Mouse (Mus musculus): ENCODE measurements around the gene Abcd4. TPM values are rescaled to one million over a fixed set of nuclear protein-coding genes. Genes with fewer than 3 reads are reported as not detected.

Gene Abcd4
- polyA plus RNA-seq (2015; fragmentation: Nextera tagmentation; extraction: Ambion mirVana) = 16.5 and 20.8 TPM in 2 replicates

DNA sequence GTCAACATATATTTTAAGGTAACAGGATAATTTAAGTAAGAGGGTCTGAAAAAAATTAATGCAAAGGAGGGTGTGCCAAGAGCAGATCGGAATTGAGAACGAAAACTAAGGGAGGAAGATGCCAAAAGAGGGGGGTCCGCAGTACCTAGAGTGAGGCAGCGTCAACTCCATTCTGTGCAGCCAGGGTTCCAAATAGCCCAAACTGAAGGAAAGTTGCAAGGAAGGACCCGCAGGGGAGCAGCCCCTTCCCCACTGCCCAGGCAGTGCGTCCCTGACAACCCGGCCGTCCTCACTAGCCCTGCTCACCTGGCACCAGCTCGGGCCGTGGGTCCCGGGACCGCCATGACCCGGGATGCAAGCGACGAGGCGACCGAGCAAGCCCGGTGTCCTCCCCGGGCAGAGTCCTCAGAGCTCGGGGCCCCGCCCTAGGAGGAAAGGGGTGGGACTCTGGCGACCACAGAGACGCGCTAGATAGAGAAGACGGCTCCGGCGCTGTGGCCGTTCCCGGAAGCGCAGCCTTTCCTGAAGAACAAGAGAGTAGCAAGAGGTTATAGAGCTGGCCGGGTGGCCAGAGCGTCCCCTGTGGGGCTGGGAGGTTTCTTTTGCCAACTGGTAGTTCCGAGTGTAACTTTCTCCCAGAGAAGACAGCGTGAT is at the start of gene Abcd4:
Gene Abcd4, minus strand, starts transcription at position 437 of the 654 bp plus-strand sequence.
- Histone ChIP-seq H3K9me3 (no peaks in the 10 kb centered on the region), H3K27ac (peak within 1 kb of the TSS; percentile 52), H3K4me1 (replicated peaks) (0 out of 2 replicates have a peak, but pooled peaks cover 5% of the 10 kb centered on the region), H3K27me3 (replicated peaks) (no peaks in the 10 kb centered on the region), H3K36me3 (no peaks in the 10 kb centered on the region), H3K9ac (peak within 1 kb of the TSS; percentile 93), H3K4me3 (replicated peaks) (peak within 1 kb of the TSS; percentile 82), H3K4me2 (replicated peaks) (peak within 1 kb of the TSS; percentile 72)
- peak; percentile 98 for ATAC-seq
- whole genome bisulfite sequencing = under 1% methylated on average over 34 of the region's 34 CpGs

DNA sequence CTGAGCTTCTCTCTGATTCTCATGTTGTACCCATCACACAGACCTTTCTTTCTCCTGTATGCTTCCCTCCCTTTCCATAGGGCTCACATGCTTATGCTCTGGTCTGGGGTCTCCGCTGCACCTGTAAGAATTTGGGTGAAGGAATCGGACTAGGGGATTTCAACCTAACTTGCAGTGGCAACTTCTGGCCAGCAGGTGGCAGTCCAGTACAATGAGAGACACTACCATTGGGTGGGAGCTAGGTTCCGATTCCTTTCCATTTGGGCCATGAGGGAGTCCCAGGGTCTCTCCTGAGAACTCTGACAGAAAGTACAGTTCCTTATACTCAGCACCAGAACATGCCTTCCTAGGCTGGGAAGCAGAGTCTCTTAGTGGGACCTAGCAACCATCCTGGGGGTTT is 36.7 kb upstream of the Abcd4 start:
- Histone ChIP-seq H3K9me3 (no peaks in the 10 kb centered on the region), H3K27me3 (replicated peaks) (no peaks in the 10 kb centered on the region), H3K27ac (no peak overlapping the region), H3K4me2 (replicated peaks) (no peak overlapping the region), H3K9ac (no peak overlapping the region), H3K4me1 (replicated peaks) (no peaks in the 10 kb centered on the region), H3K4me3 (replicated peaks) (no peak overlapping the region), H3K36me3 (no peaks in the 10 kb centered on the region)
- no peak for ATAC-seq
- WGBS = 13% methylated on average over 3 of the region's 3 CpGs

DNA sequence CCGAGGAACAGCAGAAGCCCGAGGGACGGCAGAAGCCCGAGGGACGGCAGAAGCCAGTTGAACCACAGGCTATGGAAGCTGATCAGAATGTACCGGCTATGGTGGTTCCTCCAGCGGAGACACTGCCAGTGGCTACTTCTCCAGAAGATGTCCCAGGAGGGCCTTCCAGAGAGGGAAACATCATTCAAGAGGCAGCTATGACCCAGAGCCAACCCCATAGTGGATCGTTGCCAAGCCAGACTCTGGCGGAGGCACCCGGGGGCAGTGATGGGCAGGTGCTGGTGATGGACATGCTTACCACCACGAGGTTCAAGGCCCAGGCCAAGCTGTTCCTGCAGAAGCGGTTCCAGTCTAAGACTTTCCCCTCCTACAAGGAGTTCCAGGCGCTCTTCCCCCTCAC is 33.0 kb upstream of the Abcd4 start:
- Histone ChIP-seq H3K9me3 (no peaks in the 10 kb centered on the region), H3K9ac (no peak overlapping the region), H3K4me2 (replicated peaks) (no peak overlapping the region), H3K27me3 (replicated peaks) (no peaks in the 10 kb centered on the region), H3K36me3 (no peaks in the 10 kb centered on the region), H3K27ac (no peak overlapping the region), H3K4me1 (replicated peaks) (no peaks in the 10 kb centered on the region), H3K4me3 (replicated peaks) (no peak overlapping the region)
- WGBS = 84% methylated on average over 13 of the region's 13 CpGs
- no peak for ATAC-seq

DNA sequence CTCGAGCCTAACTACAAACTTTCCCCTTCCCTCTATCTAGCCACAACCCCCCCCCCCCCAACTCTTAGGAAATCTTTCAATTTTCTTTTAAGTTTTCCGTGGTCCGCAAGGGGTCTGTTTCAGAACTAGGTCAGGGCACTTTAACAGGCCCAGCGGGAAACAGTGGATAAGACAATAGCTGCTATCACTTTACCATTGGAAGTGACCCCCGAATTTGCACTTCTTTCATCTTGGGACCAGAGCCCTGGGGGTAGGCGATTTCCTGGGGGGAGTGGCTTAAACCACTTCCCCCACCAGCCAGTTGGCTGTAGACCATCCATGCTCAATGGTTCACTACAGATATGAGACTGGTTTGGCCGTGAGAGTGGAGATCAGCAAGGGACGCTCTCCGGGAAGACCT is 23.4 kb upstream of the Abcd4 start, which contains the start of gene Vrtn:
Gene Vrtn, plus strand, starts transcription at position 366 of the 400 bp plus-strand sequence.
- Histone ChIP-seq H3K36me3 (no peaks in the 10 kb centered on the region), H3K9me3 (no peaks in the 10 kb centered on the region), H3K9ac (no peak within 1 kb of the TSS), H3K4me1 (replicated peaks) (no peaks in the 10 kb centered on the region), H3K27ac (no peak within 1 kb of the TSS), H3K4me2 (replicated peaks) (no peak within 1 kb of the TSS), H3K4me3 (replicated peaks) (no peak within 1 kb of the TSS), H3K27me3 (replicated peaks) (peaks cover 41% of the 10 kb centered on the region)
- no peak for ATAC-seq
- 10% methylated on average over 9 of the region's 9 CpGs for WGBS

DNA sequence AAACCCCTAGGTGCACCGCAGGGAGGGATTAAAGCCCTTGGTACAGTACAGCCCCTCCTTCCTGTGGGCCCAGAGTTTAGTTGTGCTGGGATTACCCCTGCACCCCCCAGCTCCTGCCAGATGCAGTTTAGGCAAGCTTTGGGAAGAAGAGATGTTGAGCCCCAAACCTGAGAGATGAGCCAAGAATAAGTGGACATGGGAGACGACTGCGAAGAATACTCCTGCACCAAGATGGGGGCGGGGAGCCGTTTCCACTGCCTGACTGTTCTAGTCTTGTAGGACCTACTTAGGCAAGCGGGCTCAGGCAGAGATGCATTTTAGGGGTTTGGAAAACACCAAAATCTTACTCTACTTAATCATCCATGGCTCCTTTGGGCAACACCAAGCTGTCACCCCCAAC is 23.0 kb upstream of the Abcd4 start:
- no peaks in the 10 kb centered on the region for H3K36me3 ChIP-seq
- H3K4me3 ChIP-seq (replicated peaks) = no peak overlapping the region
- H3K9ac ChIP-seq = no peak overlapping the region
- WGBS = 13% methylated on average over 5 of the region's 6 CpGs
- H3K27ac ChIP-seq = no peak overlapping the region
- H3K9me3 ChIP-seq = no peaks in the 10 kb centered on the region
- H3K4me1 ChIP-seq (replicated peaks) = no peaks in the 10 kb centered on the region
- no peak overlapping the region for H3K4me2 ChIP-seq (replicated peaks)
- no peak for ATAC-seq
- H3K27me3 ChIP-seq (replicated peaks) = peaks cover 41% of the 10 kb centered on the region

DNA sequence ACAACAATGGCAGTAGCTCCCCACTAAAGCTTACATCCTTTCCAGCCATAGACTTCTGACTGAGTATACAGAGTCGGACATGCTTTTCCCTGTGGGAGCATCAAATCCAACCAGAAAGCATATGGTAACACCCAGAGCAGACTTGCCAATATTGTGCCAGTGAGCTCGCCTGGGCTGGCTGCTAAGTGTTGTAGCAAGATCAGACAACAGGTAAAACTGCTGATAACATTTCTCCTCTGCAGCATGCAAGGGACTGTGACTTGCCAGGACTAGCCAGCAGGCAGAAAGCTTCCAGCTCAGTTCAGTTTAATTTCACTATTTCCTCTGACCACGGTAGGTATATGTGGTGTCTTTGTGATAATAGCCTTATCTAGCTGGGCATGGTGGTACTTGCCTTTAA is 14.7 kb upstream of the Abcd4 start:
- H3K27me3 ChIP-seq (replicated peaks) = no peaks in the 10 kb centered on the region
- no peak for ATAC-seq
- H3K4me1 ChIP-seq (replicated peaks) = no peaks in the 10 kb centered on the region
- H3K4me2 ChIP-seq (replicated peaks) = no peak overlapping the region
- no peaks in the 10 kb centered on the region for H3K9me3 ChIP-seq
- 62% methylated on average over 3 of the region's 3 CpGs for WGBS
- H3K4me3 ChIP-seq (replicated peaks) = no peak overlapping the region
- H3K9ac ChIP-seq = no peak overlapping the region
- H3K36me3 ChIP-seq = no peaks in the 10 kb centered on the region
- no peak overlapping the region for H3K27ac ChIP-seq

DNA sequence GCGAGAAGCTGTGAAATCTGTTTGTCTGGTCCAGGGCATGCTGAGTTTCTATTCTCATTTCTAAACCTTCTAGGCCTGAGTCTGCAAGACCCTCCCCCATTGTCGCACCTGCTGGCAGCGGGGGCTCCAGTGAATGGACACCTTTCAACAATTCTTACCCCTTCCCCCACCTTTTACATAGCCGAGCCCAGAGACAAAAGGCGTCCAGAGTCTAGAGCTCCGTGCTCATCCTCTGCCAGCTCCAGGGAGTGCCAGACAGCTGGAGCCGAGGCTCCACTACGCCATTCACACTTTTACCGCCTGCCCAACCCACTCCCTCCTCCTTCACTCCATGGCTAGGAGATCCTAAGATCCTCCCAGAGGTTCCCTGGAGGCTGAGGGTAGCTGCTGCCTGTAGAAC is 7.9 kb upstream of the Abcd4 start:
- H3K4me3 ChIP-seq (replicated peaks) = no peak overlapping the region
- H3K9me3 ChIP-seq = no peaks in the 10 kb centered on the region
- H3K27ac ChIP-seq = no peak overlapping the region
- H3K4me2 ChIP-seq (replicated peaks) = no peak overlapping the region; the same call in 1 of the 2 replicates
- ATAC-seq = no peak
- WGBS = 9% methylated on average over 9 of the region's 9 CpGs
- 0 out of 2 replicates have a peak, but pooled peaks cover 2% of the 10 kb centered on the region for H3K4me1 ChIP-seq (replicated peaks)
- no peaks in the 10 kb centered on the region for H3K36me3 ChIP-seq
- peaks cover 10% of the 10 kb centered on the region for H3K27me3 ChIP-seq (replicated peaks)
- H3K9ac ChIP-seq = no peak overlapping the region

DNA sequence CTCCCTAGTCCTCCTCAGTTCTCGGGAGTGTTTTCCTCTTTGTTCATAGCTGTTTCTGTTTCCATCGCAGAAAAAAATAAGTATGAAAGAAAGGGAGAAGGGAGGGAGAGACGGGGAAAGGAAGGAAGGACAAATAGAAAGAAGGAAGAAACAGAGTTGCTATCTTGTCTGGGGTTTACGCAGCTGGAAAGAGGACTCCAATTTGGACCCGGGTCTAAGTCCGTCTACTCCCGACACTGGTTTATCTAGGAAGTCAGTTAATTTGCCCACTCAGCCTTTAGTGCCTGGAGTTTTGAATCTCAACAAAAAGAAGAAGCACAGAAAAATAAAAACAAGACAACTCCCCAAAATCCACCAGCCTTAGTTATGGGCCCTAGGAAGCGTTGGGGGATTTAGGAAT is 7.4 kb upstream of the Abcd4 start:
- H3K4me2 ChIP-seq (replicated peaks) = no peak overlapping the region
- WGBS = 24% methylated on average over 8 of the region's 8 CpGs

DNA sequence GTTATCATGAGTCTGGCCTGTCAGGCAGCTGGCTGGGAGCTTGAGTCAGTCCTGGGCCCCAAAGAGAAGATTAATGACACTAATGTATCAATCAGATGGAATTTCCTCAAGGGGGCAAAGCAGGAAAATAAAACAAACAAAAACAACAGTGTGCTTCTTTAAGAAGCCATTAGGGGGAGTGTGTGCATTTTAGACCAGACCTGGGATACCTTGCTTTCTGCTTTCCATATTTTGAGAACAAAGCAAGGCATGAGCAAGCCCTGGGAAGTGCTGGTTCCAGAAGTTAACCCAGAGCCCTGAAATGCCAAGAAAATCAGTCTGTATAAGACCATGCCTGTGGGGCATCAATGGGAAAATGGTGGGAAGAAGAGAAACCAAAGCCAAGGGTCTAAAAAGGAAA is 3.8 kb upstream of the Abcd4 start:
- H3K36me3 ChIP-seq = no peaks in the 10 kb centered on the region
- H3K27me3 ChIP-seq (replicated peaks) = peaks cover 10% of the 10 kb centered on the region
- 0 out of 2 replicates have a peak, but pooled peaks cover 2% of the 10 kb centered on the region for H3K4me1 ChIP-seq (replicated peaks)
- no peak overlapping the region for H3K9ac ChIP-seq
- no peak overlapping the region for H3K27ac ChIP-seq
- no peaks in the 10 kb centered on the region for H3K9me3 ChIP-seq
- H3K4me2 ChIP-seq (replicated peaks) = no peak overlapping the region
- ATAC-seq = no peak
- H3K4me3 ChIP-seq (replicated peaks) = no peak overlapping the region

More for the DNA sequence above, 7.4 kb upstream of the Abcd4 start:
- H3K27me3 ChIP-seq (replicated peaks) = peaks cover 10% of the 10 kb centered on the region
- no peaks in the 10 kb centered on the region for H3K9me3 ChIP-seq
- H3K9ac ChIP-seq = no peak overlapping the region
- H3K36me3 ChIP-seq = no peaks in the 10 kb centered on the region
- no peak overlapping the region for H3K27ac ChIP-seq
- no peak for ATAC-seq
- no peak overlapping the region for H3K4me3 ChIP-seq (replicated peaks)
- H3K4me1 ChIP-seq (replicated peaks) = 0 out of 2 replicates have a peak, but pooled peaks cover 2% of the 10 kb centered on the region

DNA sequence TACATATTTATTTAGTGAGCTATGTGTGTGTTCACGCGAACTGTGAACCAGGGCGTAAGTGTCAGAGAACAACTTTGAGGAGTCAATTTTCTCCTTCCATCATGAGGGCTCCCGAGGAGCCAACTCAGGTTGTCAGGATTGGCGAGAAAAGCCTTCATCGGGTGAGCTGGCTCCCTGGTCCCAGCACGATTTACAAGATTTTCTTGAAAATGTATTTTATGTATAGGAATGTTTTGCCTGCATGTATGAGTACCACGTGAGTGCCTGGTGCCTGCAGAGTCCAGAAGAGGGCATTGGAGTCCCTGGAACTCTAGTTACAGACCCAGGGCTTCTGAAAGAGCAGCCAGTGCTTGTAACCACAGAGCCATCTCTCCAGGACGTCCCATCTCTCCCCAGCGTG is 450 bp upstream of the Abcd4 start:
- H3K4me1 ChIP-seq (replicated peaks) = 0 out of 2 replicates have a peak, but pooled peaks cover 5% of the 10 kb centered on the region
- ATAC-seq = peak; percentile 55
- H3K4me3 ChIP-seq (replicated peaks) = peak overlapping the region; percentile 82
- H3K36me3 ChIP-seq = no peaks in the 10 kb centered on the region
- WGBS = 7% methylated on average over 10 of the region's 10 CpGs
- no peaks in the 10 kb centered on the region for H3K9me3 ChIP-seq
- no peak overlapping the region for H3K27ac ChIP-seq
- no peaks in the 10 kb centered on the region for H3K27me3 ChIP-seq (replicated peaks)
- H3K4me2 ChIP-seq (replicated peaks) = peak overlapping the region; percentile 69
- H3K9ac ChIP-seq = peak overlapping the region; percentile 41; the same call in 1 of the 2 replicates

DNA sequence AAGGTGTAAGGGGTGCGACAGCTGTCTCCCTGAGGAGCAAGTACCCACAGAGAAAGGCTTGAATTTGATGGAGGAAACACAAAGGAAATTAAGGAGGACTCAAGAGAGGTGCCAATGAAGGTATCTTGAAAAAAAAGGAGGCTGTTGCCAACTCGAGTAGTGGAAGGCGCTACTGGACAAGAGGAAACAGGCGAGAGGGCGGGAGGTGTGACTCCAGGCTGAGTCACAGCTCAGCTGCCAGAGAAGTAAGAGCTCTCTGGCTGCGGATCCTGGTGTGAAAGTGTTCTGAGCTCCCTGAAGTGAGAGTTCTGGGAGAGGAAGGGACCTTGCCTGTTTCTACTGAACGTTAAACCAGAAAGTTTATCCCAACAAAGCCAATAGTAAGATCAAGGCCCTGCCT is 2.7 kb downstream of the Abcd4 start:
- no peak overlapping the region for H3K4me3 ChIP-seq (replicated peaks)
- no peaks in the 10 kb centered on the region for H3K9me3 ChIP-seq
- ATAC-seq = no peak
- no peak overlapping the region for H3K4me2 ChIP-seq (replicated peaks)
- H3K9ac ChIP-seq = no peak overlapping the region
- no peak overlapping the region for H3K27ac ChIP-seq
- no peaks in the 10 kb centered on the region for H3K36me3 ChIP-seq
- H3K27me3 ChIP-seq (replicated peaks) = no peaks in the 10 kb centered on the region
- 63% methylated on average over 7 of the region's 7 CpGs for WGBS
- 0 out of 2 replicates have a peak, but pooled peaks cover 3% of the 10 kb centered on the region for H3K4me1 ChIP-seq (replicated peaks)

DNA sequence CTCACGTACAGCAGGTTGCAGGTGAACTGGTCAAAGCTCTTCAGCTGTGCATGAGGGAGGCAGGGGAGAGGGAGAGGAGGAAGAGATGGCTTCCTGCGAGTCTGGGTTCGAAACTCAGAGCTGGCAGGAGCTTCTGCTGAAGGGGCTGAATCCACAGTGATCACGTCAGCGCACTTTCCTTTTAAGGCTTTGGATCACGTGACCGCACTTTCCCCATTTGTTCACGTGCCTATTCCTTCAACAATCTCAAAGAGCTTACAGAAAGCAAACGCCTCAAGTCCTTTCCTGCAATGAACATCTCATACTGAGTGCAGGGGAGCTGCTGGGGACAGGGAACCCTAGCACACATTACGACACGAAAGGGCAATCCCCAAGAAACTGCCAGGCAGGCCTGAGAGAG is 3.2 kb downstream of the Abcd4 start:
- Histone ChIP-seq H3K4me3 (replicated peaks) (no peak overlapping the region), H3K27me3 (replicated peaks) (no peaks in the 10 kb centered on the region), H3K27ac (no peak overlapping the region), H3K9me3 (no peaks in the 10 kb centered on the region), H3K36me3 (no peaks in the 10 kb centered on the region), H3K9ac (no peak overlapping the region), H3K4me2 (replicated peaks) (no peak overlapping the region), H3K4me1 (replicated peaks) (0 out of 2 replicates have a peak, but pooled peaks cover 3% of the 10 kb centered on the region)
- no peak for ATAC-seq
- WGBS = 84% methylated on average over 11 of the region's 11 CpGs

DNA sequence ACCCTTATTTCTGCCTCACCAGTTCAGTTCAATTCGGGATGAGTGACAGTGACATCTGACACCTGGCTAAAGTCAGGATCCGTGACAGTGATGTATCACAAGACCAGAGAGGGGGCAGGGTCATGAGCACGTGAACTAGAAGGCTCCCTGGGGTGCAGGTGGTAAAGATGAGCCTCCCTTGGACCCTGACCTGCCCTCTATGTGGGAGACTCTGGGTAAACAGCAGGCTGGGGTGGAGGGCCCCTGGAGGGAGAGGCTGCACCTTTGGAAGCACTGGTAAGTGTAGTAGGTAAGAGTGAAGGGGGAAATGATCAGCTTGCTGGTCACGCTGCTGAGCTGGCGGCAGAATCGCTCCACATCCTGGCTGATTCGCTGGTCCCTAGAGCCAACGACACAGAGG is 4.7 kb downstream of the Abcd4 start:
- peak; percentile 78 for ATAC-seq
- H3K27ac ChIP-seq = peak overlapping the region; percentile 44; the same call in 1 of the 2 replicates
- 51% methylated on average over 8 of the region's 8 CpGs for WGBS

More for the DNA sequence above, 4.7 kb downstream of the Abcd4 start:
- H3K9ac ChIP-seq = no peak overlapping the region
- H3K4me2 ChIP-seq (replicated peaks) = peak overlapping the region; percentile 28; the same call in 1 of the 2 replicates
- H3K27me3 ChIP-seq (replicated peaks) = no peaks in the 10 kb centered on the region
- no peak overlapping the region for H3K4me3 ChIP-seq (replicated peaks)
- no peaks in the 10 kb centered on the region; the same call in 1 of the 2 replicates for H3K36me3 ChIP-seq
- no peaks in the 10 kb centered on the region for H3K9me3 ChIP-seq
- 0 out of 2 replicates have a peak, but pooled peaks cover 3% of the 10 kb centered on the region for H3K4me1 ChIP-seq (replicated peaks)

Measured in intestine, embryonic 15.5 days (tissue).